Mouse (Mus musculus) bone marrow macrophage, adult 2 months (primary cell): ENCODE data around the gene Pcna.

ENCODE experiments used
- CTCF ChIP-seq: IDR thresholded peaks from 2 replicates; pipeline ENCODE4 v1.5.1; 2012; ENCODE audit warnings: low read depth, mild to moderate bottlenecking, low read length, moderate library complexity
- POLR2A ChIP-seq: IDR thresholded peaks from 2 replicates; pipeline ENCODE4 v1.6.1; 2012; ENCODE audit warnings: mild to moderate bottlenecking, low read depth, low read length, borderline replicate concordance

GRCm38 (mm10) chr2:132263421-132264265, 10.5 kb upstream of the Pcna start:
- TF ChIP-seq CTCF (no peak), POLR2A (no peak)
